Mouse (Mus musculus) retina, postnatal 1 day (tissue): ENCODE data around the gene Agbl3.
A peak's percentile ranks its signal among the peaks of the same experiment; 100 is the strongest.

ENCODE experiments used
- DNase-seq: peaks from one replicate; pipeline ENCODE4 v3.0.0-alpha.2; 2012

Gene Agbl3

GRCm38 (mm10) chr6:34875966-34876834 lies 96.0 kb downstream of the Agbl3 start:
- DNase-seq, result no peak

GRCm38 (mm10) chr6:34876835-34877156 lies 96.6 kb downstream of the Agbl3 start:
- no peak for DNase-seq

DNA sequence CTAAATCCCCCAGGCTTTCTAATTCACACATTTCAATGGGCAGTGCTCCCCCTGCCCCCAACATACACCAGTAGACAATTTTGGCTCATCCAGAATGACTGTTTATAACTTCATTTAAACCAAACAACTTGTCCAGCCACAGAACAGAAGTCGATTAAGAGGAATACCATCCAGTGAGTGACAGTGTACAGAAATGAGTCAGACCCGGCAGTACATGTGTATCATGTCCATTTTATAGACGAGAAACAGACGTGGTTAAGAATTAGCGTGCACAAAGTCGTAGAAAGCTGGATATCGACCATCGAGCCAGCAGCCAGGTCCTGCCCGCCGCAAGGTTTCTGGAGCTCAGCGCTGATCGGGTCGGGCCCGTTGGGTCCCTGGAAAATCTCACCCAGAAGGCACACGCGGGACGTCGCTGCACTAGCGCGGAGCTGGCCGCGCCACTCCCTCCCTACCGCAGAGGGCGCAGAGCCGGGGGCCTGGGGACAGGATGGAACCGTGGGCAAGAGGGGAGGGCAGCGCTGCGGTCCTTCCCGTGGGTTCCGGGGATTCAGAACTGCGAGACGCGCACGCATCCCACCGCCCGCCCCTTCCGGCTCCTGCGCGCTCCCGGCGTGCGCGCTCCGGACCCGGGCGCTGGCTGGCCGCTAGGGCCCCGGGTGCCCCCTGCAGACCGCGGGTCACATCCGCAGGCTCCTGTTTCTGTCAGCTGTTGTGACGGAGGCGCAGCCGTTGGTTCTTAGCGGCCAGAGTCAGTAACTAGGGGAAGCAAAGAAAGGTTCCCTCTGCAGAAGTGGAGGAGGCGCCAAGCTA lies 97.5 kb downstream of the Agbl3 start, which contains the start of gene Cyren:
Gene Cyren (minus strand): TSS at position 552 of the 813 bp plus-strand sequence.
- peak; percentile 97 for DNase-seq

GRCm38 (mm10) chr6:34879101-34879740 lies 99.0 kb downstream of the Agbl3 start:
- no peak for DNase-seq

GRCm38 (mm10) chr6:34879911-34880475 lies 99.8 kb downstream of the Agbl3 start:
- DNase-seq, result peak; percentile 68

GRCm38 (mm10) chr6:34884724-34885123 lies 104.5 kb downstream of the Agbl3 start:
- no peak for DNase-seq

DNA sequence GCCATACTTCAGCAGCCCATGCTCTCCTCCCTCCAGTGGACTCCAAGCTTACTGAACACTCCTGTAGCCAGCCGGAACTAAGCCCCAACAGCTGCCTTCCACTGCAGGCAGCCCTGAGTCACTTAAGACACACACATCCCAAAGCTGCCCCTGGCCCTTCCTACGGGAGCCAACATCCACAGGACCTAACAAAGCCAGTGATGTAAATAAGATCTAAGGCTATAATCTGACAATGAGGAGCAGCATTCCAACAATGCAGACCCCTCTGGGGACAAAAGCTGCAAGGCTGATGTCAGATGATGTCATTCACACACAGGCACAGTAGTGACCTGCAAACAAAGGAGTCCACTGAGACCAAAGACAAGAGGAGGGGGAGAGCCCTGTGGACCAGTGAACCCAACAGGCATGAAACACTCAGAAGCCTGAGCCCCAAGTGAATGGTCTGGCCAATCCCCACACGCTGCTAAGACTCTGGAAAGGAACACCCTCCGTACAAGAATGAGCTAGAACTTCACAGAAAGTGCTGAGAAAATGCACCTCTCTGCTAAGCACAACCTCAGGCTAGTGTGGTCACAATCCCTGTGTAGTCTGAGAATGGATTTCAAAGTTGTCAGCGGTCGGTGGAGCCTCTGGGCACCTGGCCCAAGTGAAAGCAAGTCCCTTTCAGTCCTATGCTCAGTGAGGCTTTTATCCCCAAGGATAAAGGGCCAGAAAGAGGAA lies 107.1 kb downstream of the Agbl3 start:
- peak; percentile 90 for DNase-seq

- DNase-seq, result no peak
Measured at GRCm38 (mm10) chr6:34889185-34889584, 109.0 kb downstream of the Agbl3 start.

DNA sequence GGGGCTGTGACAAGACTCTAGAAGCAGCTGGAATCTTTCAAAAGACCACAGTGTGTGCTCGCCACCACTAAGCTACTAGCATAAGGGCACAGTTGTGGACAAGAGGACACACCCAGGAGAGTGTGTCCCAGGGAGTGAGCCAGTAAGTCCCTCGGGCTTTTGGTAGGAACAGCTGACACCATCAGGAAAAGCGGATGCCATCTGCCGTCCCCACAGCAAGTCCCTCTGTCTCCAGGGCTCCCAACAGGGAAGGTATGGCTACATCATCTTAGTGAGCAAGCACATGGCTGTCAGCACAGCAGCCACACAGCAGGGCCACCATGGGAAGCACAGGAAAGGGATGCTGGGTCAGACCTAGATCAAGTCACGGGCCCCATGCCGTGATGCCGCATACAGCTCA lies 115.3 kb downstream of the Agbl3 start:
- DNase-seq, result no peak

GRCm38 (mm10) chr6:34896168-34896780 lies 116.0 kb downstream of the Agbl3 start:
- no peak for DNase-seq

DNA sequence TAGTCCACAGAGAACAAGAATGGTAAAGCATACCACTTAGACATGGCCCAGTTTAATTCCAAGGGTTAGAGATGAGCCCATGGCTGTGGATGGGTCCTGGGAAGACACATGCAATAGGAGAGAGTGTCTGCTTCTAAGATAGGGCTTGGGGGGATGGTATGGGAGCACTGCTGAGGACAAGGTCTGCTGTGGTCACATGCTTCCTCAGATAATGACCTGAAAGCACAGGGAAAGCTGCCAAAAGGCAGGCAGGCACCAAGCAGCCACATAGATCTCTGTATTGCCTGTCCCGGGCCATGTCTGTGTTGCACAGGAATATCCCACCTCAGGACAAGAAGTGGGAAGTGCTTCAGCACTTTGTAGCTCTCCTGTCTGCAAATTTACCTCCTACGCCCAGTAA lies 118.9 kb downstream of the Agbl3 start:
- no peak for DNase-seq

DNA sequence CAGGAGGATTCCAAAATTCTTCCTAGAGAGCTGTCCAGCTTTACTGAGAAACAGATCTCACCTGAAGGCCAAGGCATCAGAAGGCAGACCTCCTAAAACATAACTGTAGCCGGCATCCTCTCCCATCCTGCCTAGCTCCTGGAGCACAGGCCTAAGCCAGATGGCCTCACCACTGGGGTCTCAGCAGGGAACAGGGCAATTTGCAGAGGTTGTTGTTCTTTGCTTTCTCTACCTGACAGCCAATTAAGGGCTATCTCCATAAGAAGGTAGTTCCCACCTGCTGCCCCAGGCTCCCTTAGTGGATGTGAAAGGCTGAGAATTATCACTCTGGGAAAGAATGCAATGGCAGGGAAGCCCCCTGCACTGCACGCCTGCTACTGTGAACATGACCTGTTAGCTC lies 120.8 kb downstream of the Agbl3 start:
- DNase-seq, result no peak

DNA sequence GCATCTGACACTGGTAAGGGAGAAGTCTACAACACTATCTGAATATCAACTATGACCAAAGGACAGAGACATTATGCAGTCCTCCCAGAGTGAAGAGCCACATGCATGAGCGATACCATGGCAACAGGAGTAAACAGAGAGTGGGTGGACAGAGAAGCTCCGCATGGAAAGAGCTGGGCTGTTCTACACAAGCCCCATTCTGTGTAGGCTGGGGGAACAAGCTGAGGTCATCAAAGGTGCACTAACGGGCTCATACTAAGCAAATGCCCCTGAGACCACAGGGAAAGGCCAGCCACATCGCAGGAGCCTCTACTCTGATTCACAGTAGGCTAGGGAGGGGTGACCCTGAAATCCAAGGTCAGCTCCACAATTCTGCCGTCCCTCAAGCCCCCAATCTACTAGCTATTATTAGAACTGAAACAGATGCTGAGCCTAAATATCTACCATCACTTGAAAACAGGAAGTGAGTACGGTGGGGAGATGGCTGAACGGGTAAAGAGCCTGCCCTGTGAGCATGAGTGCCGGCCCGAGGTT lies 121.7 kb downstream of the Agbl3 start:
- DNase-seq, result no peak

GRCm38 (mm10) chr6:34902578-34902977 lies 122.3 kb downstream of the Agbl3 start:
- DNase-seq, result no peak

DNA sequence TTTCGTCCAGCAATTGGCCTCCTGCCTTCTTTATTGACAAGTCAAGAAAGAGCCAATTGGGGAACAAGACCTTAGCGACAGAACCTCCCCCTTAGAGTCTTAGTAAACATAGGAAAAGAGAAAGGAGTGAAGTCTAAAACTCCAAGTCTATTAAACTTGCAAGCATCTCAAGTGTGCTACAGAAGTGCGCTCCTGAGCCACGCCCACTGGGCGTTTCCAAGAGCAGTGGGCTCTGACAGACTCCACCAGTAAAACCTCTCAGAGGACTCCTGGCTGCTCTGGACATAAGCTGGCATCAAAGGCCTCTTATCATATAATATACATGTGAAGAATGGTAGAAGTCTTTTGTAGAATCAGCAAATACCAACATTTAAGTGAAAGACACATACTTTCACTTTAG lies 123.2 kb downstream of the Agbl3 start:
- DNase-seq, result no peak

- DNase-seq, result no peak
Measured at GRCm38 (mm10) chr6:34903851-34904250, 123.6 kb downstream of the Agbl3 start.

GRCm38 (mm10) chr6:34904361-34904760 lies 124.1 kb downstream of the Agbl3 start:
- no peak for DNase-seq

DNA sequence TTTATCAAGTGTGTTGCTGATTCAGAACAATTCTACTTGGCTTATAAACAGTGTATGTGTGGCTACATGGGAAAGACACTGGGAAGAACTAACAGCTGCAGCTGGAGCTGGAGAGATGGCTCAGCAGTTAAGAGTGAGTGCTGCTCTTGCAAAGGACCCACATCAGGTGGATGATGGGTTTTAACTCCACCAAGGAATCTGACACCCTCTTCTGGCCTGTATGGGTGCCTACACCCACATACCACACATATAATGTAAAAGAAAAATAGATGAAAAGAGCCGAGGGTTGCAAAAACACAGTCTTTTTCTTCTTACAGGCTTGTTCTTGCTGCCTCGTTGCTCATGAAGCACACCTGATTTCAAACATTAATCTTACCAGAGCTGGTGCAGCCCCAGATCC lies 125.9 kb downstream of the Agbl3 start:
- DNase-seq, result no peak

GRCm38 (mm10) chr6:34906661-34907060 lies 126.4 kb downstream of the Agbl3 start:
- DNase-seq, result no peak

GRCm38 (mm10) chr6:34907121-34907614 lies 126.9 kb downstream of the Agbl3 start:
- DNase-seq, result peak; percentile 16

GRCm38 (mm10) chr6:34907696-34908260 lies 127.5 kb downstream of the Agbl3 start:
- DNase-seq, result no peak
